Mouse (Mus musculus): ENCODE measurements around the gene Gprc5b.

The Gprc5b gene

DNA sequence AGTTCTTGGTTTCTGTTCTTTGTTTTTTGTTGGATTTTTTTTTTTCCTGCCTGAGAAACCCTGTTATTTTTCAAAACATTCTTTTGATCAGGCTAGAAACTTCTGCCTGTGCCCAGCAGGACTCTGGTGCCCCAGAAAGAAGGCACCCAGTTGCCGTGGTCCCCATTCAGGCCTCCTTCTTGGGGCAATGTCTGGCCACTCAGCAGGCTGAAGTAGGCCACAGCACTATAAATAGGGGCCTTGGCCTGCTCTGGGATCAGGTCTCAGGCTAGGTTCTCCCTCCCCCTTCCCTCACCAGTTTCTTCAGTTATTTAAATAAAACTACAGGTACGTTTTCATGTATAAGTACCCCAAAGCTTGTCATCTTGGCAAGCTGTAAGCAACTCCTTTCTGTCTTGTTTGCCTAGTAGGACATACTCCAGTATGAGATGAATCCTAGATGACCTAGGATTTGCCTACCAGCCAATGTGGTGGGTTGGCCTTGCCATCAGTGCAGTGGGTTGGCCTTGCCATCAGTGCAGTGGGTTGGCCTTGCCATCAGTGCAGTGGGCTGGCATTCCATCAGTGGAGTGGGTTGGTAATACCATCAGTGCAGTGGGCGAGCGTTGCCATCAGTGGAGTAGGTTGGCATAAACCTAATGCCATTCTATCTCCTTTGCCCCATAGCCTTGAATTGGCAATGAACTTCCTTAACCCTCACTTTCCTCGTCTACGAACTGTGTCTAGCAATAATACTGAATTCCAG lies 68.3 kb downstream of the Gprc5b start:
- Histone ChIP-seq H3K36me3 (ENCODE audit: control insufficient read depth, insufficient read depth, low read length, poor library complexity, severe bottlenecking) (no peaks in the 10 kb centered on the region), H3K27me3 (ENCODE audit: control insufficient read depth, insufficient read depth, low read length, poor library complexity, severe bottlenecking) (no peaks in the 10 kb centered on the region)
- no peak for DNase-seq (ENCODE audit: low read depth, low spot score)

DNA sequence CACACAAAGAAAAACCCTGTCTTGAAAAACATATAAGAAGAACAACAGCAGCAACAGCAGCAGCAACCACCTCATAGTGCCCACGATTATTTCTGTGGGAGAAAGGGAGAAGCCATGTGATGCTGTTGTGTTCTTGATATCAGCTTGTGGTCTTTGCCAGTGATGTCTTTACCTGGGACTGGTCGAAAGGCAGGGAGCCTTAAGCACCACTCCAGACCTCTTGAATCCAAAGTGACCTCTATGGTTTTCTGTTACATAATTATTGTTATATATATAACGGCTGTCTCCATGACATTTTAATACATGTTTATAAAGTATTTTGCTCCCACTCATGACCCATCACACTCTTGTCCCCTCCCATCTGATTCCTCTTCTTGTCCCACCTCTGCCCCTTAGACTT lies 69.5 kb downstream of the Gprc5b start:
- Histone ChIP-seq H3K36me3 (ENCODE audit: control insufficient read depth, insufficient read depth, low read length, poor library complexity, severe bottlenecking) (no peaks in the 10 kb centered on the region), H3K27me3 (ENCODE audit: control insufficient read depth, insufficient read depth, low read length, poor library complexity, severe bottlenecking) (no peaks in the 10 kb centered on the region)
- DNase-seq (ENCODE audit: low read depth, low spot score): no peak

DNA sequence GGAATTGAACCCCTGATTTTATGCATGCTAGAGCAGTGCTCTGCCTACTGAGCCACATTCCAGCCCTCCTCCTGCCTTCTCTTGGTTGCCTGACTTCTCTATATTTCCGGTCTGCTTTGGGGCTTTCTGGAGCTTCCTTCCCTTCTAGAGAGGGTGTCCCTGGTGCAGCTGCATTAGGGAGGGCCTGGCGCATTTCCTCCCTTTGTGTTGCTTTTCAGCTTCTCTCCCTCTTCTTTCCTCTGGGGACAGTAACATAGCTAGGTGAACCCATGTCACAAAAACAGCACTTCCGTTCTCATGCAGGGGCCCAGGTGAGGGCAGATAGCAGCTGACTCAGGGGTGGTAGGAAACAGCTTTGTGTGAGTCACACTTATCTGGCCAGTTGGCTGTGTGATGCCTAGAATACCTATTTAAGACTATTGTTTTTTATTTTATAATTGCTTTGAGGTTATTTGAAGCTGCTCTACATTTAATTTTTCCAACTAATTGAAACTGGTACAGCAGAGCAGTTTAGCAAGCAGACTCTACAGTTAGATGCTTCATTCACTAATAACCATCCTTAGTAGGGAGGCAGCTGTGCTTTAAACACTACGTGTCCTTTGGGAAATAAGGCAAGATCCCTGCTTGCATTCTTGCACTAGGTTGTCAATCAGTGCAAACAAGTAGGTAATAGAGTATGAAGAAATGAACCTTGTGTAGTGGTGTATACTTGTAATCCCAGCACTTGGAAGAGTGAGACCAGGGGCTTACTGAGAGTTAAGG lies 72.4 kb downstream of the Gprc5b start:
- H3K27me3 ChIP-seq (ENCODE audit: control insufficient read depth, insufficient read depth, low read length, poor library complexity, severe bottlenecking): no peaks in the 10 kb centered on the region
- H3K36me3 ChIP-seq (ENCODE audit: control insufficient read depth, insufficient read depth, low read length, poor library complexity, severe bottlenecking): no peaks in the 10 kb centered on the region
- DNase-seq (ENCODE audit: low read depth, low spot score): no peak

Measured in splenic B cell, adult 2 months (primary cell).